Mouse (Mus musculus) midbrain, embryonic 10.5 days (tissue): Measurements from ENCODE around the gene B630019K06Rik. TPM values are rescaled to one million over a fixed set of nuclear protein-coding genes. Genes with fewer than 3 reads are reported as not detected.

Source experiments
- DNase-seq: peaks from one replicate; pipeline ENCODE4 v3.0.0-alpha.2; 2017; ENCODE audit warnings: low spot score
- H3K27ac ChIP-seq: fragments of 300-500 bp; sonication (generic); replicated peaks from 2 replicates; pipeline ENCODE4 v1.5.1; 2016; ENCODE audit warnings: mild to moderate bottlenecking
- H3K27me3 ChIP-seq: fragments of 300-500 bp; sonication (generic); 2 replicates; pipeline ENCODE4 v1.6.1; 2016; ENCODE audit warnings: low read depth, mild to moderate bottlenecking; ENCODE audit not compliant: poor library complexity, severe bottlenecking
- H3K36me3 ChIP-seq: fragments of 300-500 bp; sonication (generic); 2 replicates; pipeline ENCODE4 v1.6.1; 2016; ENCODE audit warnings: mild to moderate bottlenecking, moderate library complexity
- H3K4me1 ChIP-seq: fragments of 300-500 bp; sonication (generic); 2 replicates; pipeline ENCODE4 v1.6.1; 2016
- H3K4me3 ChIP-seq: fragments of 300-500 bp; sonication (generic); 2 replicates; pipeline ENCODE4 v1.5.1; 2016; ENCODE audit warnings: mild to moderate bottlenecking, moderate library complexity
- H3K9me3 ChIP-seq: fragments of 300-500 bp; sonication (generic); replicated peaks from 2 replicates; pipeline ENCODE4 v1.6.1; 2016; ENCODE audit warnings: mild to moderate bottlenecking
- WGBS: fragments of 180-500 bp; shearing (Covaris S2); methylation state at CpG from one replicate; pipeline ENCODE4 v1.1.7; 2016; 5-methylcytosine and 5-hydroxymethylcytosine counted together
- polyA plus RNA-seq: library from polyadenylated mRNA; unstranded; fragments of >200 nt; fragmentation: Nextera tagmentation; extraction: Ambion mirVana; gene quantifications from 2 replicates; pipeline ENCODE4 v1.2.1, GENCODE M21; 2016

B630019K06Rik gene
- polyA plus RNA-seq, 1 experiment from 2014 or later: 3.4 TPM

- Histone ChIP-seq H3K36me3 (no peaks in the 10 kb centered on the region), H3K4me1 (peaks cover 5% of the 10 kb centered on the region; the same call in 1 of the 2 replicates), H3K27ac (no peak overlapping the region), H3K9me3 (no peaks in the 10 kb centered on the region; the same call in 1 of the 2 replicates), H3K27me3 (no peaks in the 10 kb centered on the region), H3K4me3 (no peak overlapping the region)
- WGBS: 37% methylated on average over 4 of the region's 4 CpGs
- peak; percentile 13 for DNase-seq
Measured at GRCm38 (mm10) chrX:8927308-8927707, 35.1 kb downstream of the B630019K06Rik start.

- H3K36me3 ChIP-seq: no peaks in the 10 kb centered on the region
- WGBS: 86% methylated on average over 8 of the region's 8 CpGs
Measured at GRCm38 (mm10) chrX:8944041-8944440, 51.9 kb downstream of the B630019K06Rik start.

More at GRCm38 (mm10) chrX:8944041-8944440, 51.9 kb downstream of the B630019K06Rik start:
- Histone ChIP-seq H3K4me1 (no peaks in the 10 kb centered on the region), H3K27me3 (no peaks in the 10 kb centered on the region), H3K9me3 (no peaks in the 10 kb centered on the region), H3K4me3 (no peak overlapping the region), H3K27ac (no peak overlapping the region)
- no peak for DNase-seq

Other genes starting within 250 kb of the B630019K06Rik start
- gene Ssxb8, start 201.5 kb upstream of the B630019K06Rik start, polyA plus RNA-seq: not detected in 2 replicates
- not detected in 2 replicates for gene Ssx9, start 143.9 kb upstream of the B630019K06Rik start, polyA plus RNA-seq
- gene Ssxb5, start 88.7 kb upstream of the B630019K06Rik start, polyA plus RNA-seq: not detected in 2 replicates
- gene Gm6592, start 48.4 kb upstream of the B630019K06Rik start, polyA plus RNA-seq: not detected in 2 replicates
- not detected in 2 replicates for gene Gm5751, start 18.1 kb upstream of the B630019K06Rik start, polyA plus RNA-seq
- not detected in 2 replicates for gene Fthl17b, start 70.6 kb downstream of the B630019K06Rik start, polyA plus RNA-seq
- gene Fthl17c, start 84.2 kb downstream of the B630019K06Rik start, polyA plus RNA-seq: not detected in 2 replicates
- gene Fthl17d, start 94.4 kb downstream of the B630019K06Rik start, polyA plus RNA-seq: not detected in 2 replicates
- not detected in 2 replicates for gene Fthl17e, start 141.1 kb downstream of the B630019K06Rik start, polyA plus RNA-seq
- not detected in 2 replicates for gene Fthl17f, start 170.6 kb downstream of the B630019K06Rik start, polyA plus RNA-seq
- gene 4930402K13Rik, start 212.2 kb downstream of the B630019K06Rik start, polyA plus RNA-seq: not detected in 2 replicates